Mouse (Mus musculus): ENCODE data around the gene Atp5f1. TPM values are rescaled to one million over a fixed set of nuclear protein-coding genes. Genes with fewer than 3 reads are reported as not detected.

Gene Atp5f1
- polyA plus RNA-seq, 1 experiment from 2014 or later, result 575 TPM

DNA sequence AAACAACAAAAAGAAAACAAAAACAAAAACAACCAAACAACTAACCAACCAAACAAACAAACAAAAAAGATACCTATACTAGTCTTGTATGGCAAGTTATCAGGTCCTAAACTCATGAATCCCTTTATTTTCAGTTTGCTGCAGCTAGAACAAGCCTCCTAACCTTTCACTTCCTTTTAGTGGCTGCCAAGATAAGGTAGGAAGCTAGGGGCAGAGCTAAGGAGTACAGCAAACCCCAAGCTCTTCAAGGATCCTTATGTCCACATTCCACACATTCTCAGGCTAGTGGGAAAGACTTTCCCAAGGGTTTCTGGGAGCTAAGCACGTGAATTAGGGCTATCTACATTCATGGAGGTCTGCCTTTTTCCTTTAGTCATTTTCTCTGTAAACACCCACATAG is 44.6 kb downstream of the Atp5f1 start:
- H3K9ac ChIP-seq (replicated peaks; ENCODE audit: low read length), result no peak overlapping the region
- no peak overlapping the region for H3K27ac ChIP-seq (replicated peaks; ENCODE audit: low read depth, low read length)
- no peaks in the 10 kb centered on the region for H3K9me3 ChIP-seq (replicated peaks; ENCODE audit: control insufficient read depth, low read length)
- no peaks in the 10 kb centered on the region for H3K27me3 ChIP-seq (ENCODE audit: control insufficient read depth, insufficient read depth, low read length)
- DNase-seq (ENCODE audit: low spot score) (no peak), ATAC-seq (replicated peaks; ENCODE audit: insufficient number of reproducible peaks, low FRiP score, low TSS enrichment, low read depth) (no peak)
- H3K36me3 ChIP-seq (replicated peaks; ENCODE audit: control insufficient read depth, insufficient read depth, low read depth, low read length), result no peaks in the 10 kb centered on the region
- H3K4me1 ChIP-seq (ENCODE audit: control insufficient read depth, insufficient read depth, low read length), result no peaks in the 10 kb centered on the region
- H3K4me3 ChIP-seq (ENCODE audit: low read depth, low read length), result no peak overlapping the region
- 27% methylated on average over 1 of the region's 1 CpGs for WGBS
- H3K4me2 ChIP-seq (ENCODE audit: low read depth, low read length), result no peak overlapping the region

GRCm38 (mm10) chr3:105913839-105914681 is 45.8 kb downstream of the Atp5f1 start:
- no peak overlapping the region for H3K27ac ChIP-seq (replicated peaks; ENCODE audit: low read depth, low read length)
- no peaks in the 10 kb centered on the region for H3K4me1 ChIP-seq (ENCODE audit: control insufficient read depth, insufficient read depth, low read length)
- 73% methylated on average over 10 of the region's 10 CpGs for WGBS
- DNase-seq (ENCODE audit: low spot score), result no peak
- no peak overlapping the region for H3K4me2 ChIP-seq (ENCODE audit: low read depth, low read length)
- no peaks in the 10 kb centered on the region for H3K27me3 ChIP-seq (ENCODE audit: control insufficient read depth, insufficient read depth, low read length)
- H3K9ac ChIP-seq (replicated peaks; ENCODE audit: low read length), result no peak overlapping the region
- no peaks in the 10 kb centered on the region for H3K36me3 ChIP-seq (replicated peaks; ENCODE audit: control insufficient read depth, insufficient read depth, low read depth, low read length)
- no peak overlapping the region for H3K4me3 ChIP-seq (ENCODE audit: low read depth, low read length)
- H3K9me3 ChIP-seq (replicated peaks; ENCODE audit: control insufficient read depth, low read length), result no peaks in the 10 kb centered on the region
- no peak for ATAC-seq (replicated peaks; ENCODE audit: insufficient number of reproducible peaks, low FRiP score, low TSS enrichment, low read depth)

- H3K36me3 ChIP-seq (replicated peaks; ENCODE audit: control insufficient read depth, insufficient read depth, low read depth, low read length), result no peaks in the 10 kb centered on the region
- H3K9ac ChIP-seq (replicated peaks; ENCODE audit: low read length), result no peak overlapping the region
- no peaks in the 10 kb centered on the region for H3K9me3 ChIP-seq (replicated peaks; ENCODE audit: control insufficient read depth, low read length)
- ATAC-seq (replicated peaks; ENCODE audit: insufficient number of reproducible peaks, low FRiP score, low TSS enrichment, low read depth) (no peak), DNase-seq (ENCODE audit: low spot score) (no peak)
- no peak overlapping the region for H3K4me3 ChIP-seq (ENCODE audit: low read depth, low read length)
- H3K27ac ChIP-seq (replicated peaks; ENCODE audit: low read depth, low read length), result no peak overlapping the region
- H3K27me3 ChIP-seq (ENCODE audit: control insufficient read depth, insufficient read depth, low read length), result no peaks in the 10 kb centered on the region
- no peak overlapping the region for H3K4me2 ChIP-seq (ENCODE audit: low read depth, low read length)
- no peaks in the 10 kb centered on the region for H3K4me1 ChIP-seq (ENCODE audit: control insufficient read depth, insufficient read depth, low read length)
- WGBS, result 77% methylated on average over 9 of the region's 9 CpGs
These were observed 47.6 kb downstream of the Atp5f1 start for GRCm38 (mm10) chr3:105912097-105912880.

DNA sequence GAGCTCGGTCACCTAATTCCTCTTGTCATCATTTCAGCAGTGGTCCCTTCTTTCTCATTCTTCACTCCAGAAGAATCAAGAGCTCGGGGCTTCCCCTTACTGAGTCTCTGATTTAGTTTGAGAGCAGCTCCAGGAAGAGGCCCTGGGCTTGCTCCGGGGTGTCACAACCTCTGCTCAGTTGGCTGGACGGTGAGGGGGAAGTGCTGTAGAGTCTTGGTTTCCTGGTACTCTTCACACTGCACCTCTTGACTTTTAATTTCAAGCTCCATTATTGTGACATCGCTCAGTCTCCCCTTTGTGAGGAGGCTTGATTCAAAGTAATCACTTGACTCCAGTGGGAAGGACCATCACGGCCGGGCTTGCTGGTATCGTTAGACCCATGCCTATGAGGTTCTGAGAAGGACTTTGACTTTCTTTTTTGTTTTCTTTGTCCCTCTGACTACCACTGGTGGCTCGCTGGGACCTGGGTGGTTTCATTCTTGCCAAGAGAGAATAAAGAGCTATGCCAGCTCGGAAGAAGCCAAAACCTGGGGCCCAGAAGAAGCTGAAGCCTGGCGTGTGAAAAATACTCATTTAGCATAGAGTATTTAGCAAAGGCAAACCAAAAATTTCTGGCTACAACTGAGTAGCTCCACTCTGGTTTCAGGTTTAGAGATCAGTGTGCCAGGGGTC is 49.2 kb downstream of the Atp5f1 start:
- Histone ChIP-seq H3K27me3 (ENCODE audit: control insufficient read depth, insufficient read depth, low read length) (no peaks in the 10 kb centered on the region), H3K4me1 (ENCODE audit: control insufficient read depth, insufficient read depth, low read length) (no peaks in the 10 kb centered on the region), H3K4me2 (ENCODE audit: low read depth, low read length) (no peak overlapping the region)

DNA sequence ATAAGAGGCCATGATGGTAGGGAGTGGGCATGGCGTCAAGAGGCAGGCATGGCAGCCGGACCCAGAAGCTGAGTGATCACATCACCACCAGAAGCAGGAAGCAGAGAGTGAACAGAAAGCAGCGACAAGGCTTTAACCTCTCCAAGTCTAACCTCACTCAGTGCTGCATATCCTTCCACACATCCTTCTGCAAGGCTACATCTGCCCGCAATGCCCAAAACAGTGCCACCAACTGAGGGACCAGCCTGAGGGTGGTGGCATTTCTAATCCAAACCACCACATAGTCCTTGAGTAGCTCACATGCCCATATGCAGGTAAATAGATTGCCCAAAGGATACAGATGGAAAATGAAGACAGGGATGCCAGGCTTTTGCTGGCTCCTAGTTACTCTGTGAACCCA is 50.9 kb downstream of the Atp5f1 start:
- Histone ChIP-seq H3K9me3 (replicated peaks; ENCODE audit: control insufficient read depth, low read length) (no peaks in the 10 kb centered on the region), H3K4me3 (ENCODE audit: low read depth, low read length) (no peak overlapping the region), H3K4me1 (ENCODE audit: control insufficient read depth, insufficient read depth, low read length) (no peaks in the 10 kb centered on the region), H3K4me2 (ENCODE audit: low read depth, low read length) (no peak overlapping the region), H3K27me3 (ENCODE audit: control insufficient read depth, insufficient read depth, low read length) (no peaks in the 10 kb centered on the region), H3K27ac (replicated peaks; ENCODE audit: low read depth, low read length) (no peak overlapping the region), H3K36me3 (replicated peaks; ENCODE audit: control insufficient read depth, insufficient read depth, low read depth, low read length) (no peaks in the 10 kb centered on the region), H3K9ac (replicated peaks; ENCODE audit: low read length) (no peak overlapping the region)
- WGBS, result 95% methylated on average over 4 of the region's 4 CpGs
- DNase-seq (ENCODE audit: low spot score) (no peak), ATAC-seq (replicated peaks; ENCODE audit: insufficient number of reproducible peaks, low FRiP score, low TSS enrichment, low read depth) (no peak)

More for the DNA sequence above, 49.2 kb downstream of the Atp5f1 start:
- Histone ChIP-seq H3K27ac (replicated peaks; ENCODE audit: low read depth, low read length) (no peak overlapping the region), H3K4me3 (ENCODE audit: low read depth, low read length) (no peak overlapping the region), H3K36me3 (replicated peaks; ENCODE audit: control insufficient read depth, insufficient read depth, low read depth, low read length) (no peaks in the 10 kb centered on the region), H3K9me3 (replicated peaks; ENCODE audit: control insufficient read depth, low read length) (no peaks in the 10 kb centered on the region), H3K9ac (replicated peaks; ENCODE audit: low read length) (no peak overlapping the region)
- no peak for ATAC-seq (replicated peaks; ENCODE audit: insufficient number of reproducible peaks, low FRiP score, low TSS enrichment, low read depth)
- no peak for DNase-seq (ENCODE audit: low spot score)
- WGBS, result 83% methylated on average over 11 of the region's 11 CpGs

DNA sequence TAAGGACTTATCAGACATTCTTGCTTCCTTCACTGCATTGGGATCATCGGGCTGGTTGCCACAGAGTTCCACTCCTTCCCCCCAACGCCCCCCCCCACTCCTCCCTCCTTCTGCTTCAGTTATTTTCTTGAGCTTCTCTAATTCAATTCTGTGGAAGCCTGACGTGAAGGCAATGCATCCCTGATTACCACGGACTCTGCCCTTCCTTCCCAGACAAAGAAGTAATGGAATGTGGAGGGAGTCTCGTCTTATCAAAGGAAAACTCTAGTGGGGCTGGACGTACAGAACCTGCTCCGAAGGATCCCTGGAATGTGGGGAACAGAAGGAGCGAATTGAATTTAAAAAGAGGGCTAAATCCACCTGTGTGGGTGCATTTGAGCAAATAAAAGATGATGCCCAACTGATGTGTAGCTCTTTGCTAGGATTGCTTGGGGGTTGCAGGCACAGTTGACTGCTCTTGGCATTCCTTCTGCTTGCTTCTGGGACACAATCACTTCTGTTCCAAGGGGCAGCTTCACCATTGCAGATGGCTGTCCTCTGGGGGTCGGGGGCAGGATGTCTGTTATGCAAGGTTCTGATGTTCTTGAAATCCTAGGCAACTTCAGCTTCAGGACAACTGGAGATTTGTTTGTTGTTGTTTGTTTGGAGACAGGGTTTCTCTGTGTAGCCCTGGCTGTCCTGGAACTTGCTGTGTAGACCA is 51.8 kb downstream of the Atp5f1 start:
- 57% methylated on average over 9 of the region's 9 CpGs for WGBS
- Histone ChIP-seq H3K4me2 (ENCODE audit: low read depth, low read length) (no peak overlapping the region), H3K9ac (replicated peaks; ENCODE audit: low read length) (no peak overlapping the region), H3K27ac (replicated peaks; ENCODE audit: low read depth, low read length) (no peak overlapping the region), H3K36me3 (replicated peaks; ENCODE audit: control insufficient read depth, insufficient read depth, low read depth, low read length) (no peaks in the 10 kb centered on the region), H3K4me1 (ENCODE audit: control insufficient read depth, insufficient read depth, low read length) (no peaks in the 10 kb centered on the region), H3K4me3 (ENCODE audit: low read depth, low read length) (no peak overlapping the region), H3K27me3 (ENCODE audit: control insufficient read depth, insufficient read depth, low read length) (no peaks in the 10 kb centered on the region), H3K9me3 (replicated peaks; ENCODE audit: control insufficient read depth, low read length) (no peaks in the 10 kb centered on the region)
- DNase-seq (ENCODE audit: low spot score), result no peak
- no peak for ATAC-seq (replicated peaks; ENCODE audit: insufficient number of reproducible peaks, low FRiP score, low TSS enrichment, low read depth)

- no peaks in the 10 kb centered on the region for H3K4me1 ChIP-seq (ENCODE audit: control insufficient read depth, insufficient read depth, low read length)
- 93% methylated on average over 9 of the region's 9 CpGs for WGBS
- no peaks in the 10 kb centered on the region for H3K27me3 ChIP-seq (ENCODE audit: control insufficient read depth, insufficient read depth, low read length)
- DNase-seq (ENCODE audit: low spot score) (no peak), ATAC-seq (replicated peaks; ENCODE audit: insufficient number of reproducible peaks, low FRiP score, low TSS enrichment, low read depth) (no peak)
- no peak overlapping the region for H3K4me3 ChIP-seq (ENCODE audit: low read depth, low read length)
- no peaks in the 10 kb centered on the region for H3K36me3 ChIP-seq (replicated peaks; ENCODE audit: control insufficient read depth, insufficient read depth, low read depth, low read length)
- no peak overlapping the region for H3K4me2 ChIP-seq (ENCODE audit: low read depth, low read length)
- H3K9me3 ChIP-seq (replicated peaks; ENCODE audit: control insufficient read depth, low read length), result no peaks in the 10 kb centered on the region
- H3K9ac ChIP-seq (replicated peaks; ENCODE audit: low read length), result no peak overlapping the region
- no peak overlapping the region for H3K27ac ChIP-seq (replicated peaks; ENCODE audit: low read depth, low read length)
These were observed 55.2 kb downstream of the Atp5f1 start for GRCm38 (mm10) chr3:105904721-105905120.

Measured in embryonic facial prominence, embryonic 11.5 days (tissue).